Mouse (Mus musculus) stomach, postnatal 0 days (tissue): ENCODE measurements around the gene Trappc6a. TPM values are rescaled to one million over a fixed set of nuclear protein-coding genes. Genes with fewer than 3 reads are reported as not detected.

Experiments
- ATAC-seq: fragments of 200-750 bp; cut with Nextera tagmentation; 2 replicates; pipeline ENCODE4 v1.8.0; 2017; ENCODE audit not compliant: low FRiP score, low TSS enrichment
- DNase-seq: peaks from one replicate; pipeline ENCODE4 v3.0.0-alpha.2; 2016; ENCODE audit warnings: low spot score
- H3K27ac ChIP-seq: fragments of 300-500 bp; sonication (generic); replicated peaks from 2 replicates; pipeline ENCODE4 v1.5.1; 2014; ENCODE audit warnings: mild to moderate bottlenecking, control low read depth
- H3K27me3 ChIP-seq: fragments of 300-500 bp; sonication (generic); 2 replicates; pipeline ENCODE4 v1.6.1; 2014; ENCODE audit warnings: low read length; ENCODE audit not compliant: control insufficient read depth, insufficient read depth
- H3K36me3 ChIP-seq: fragments of 300-500 bp; sonication (generic); 2 replicates; pipeline ENCODE4 v1.6.1; 2014; ENCODE audit warnings: low read length, mixed read lengths; ENCODE audit not compliant: control insufficient read depth, insufficient read depth
- H3K4me1 ChIP-seq: fragments of 300-500 bp; sonication (generic); replicated peaks from 2 replicates; pipeline ENCODE4 v1.6.1; 2014; ENCODE audit warnings: antibody characterized with exemption; ENCODE audit not compliant: control insufficient read depth, insufficient read depth
- H3K4me2 ChIP-seq: fragments of 300-500 bp; sonication (generic); replicated peaks from 2 replicates; pipeline ENCODE4 v1.6.1; 2014; ENCODE audit warnings: low read depth, mild to moderate bottlenecking, control low read depth, moderate library complexity
- H3K4me3 ChIP-seq: fragments of 300-500 bp; sonication (generic); 2 replicates; pipeline ENCODE4 v1.5.1; 2014; ENCODE audit warnings: low read depth, low read length, control low read depth
- H3K9ac ChIP-seq: fragments of 300-500 bp; sonication (generic); 2 replicates; pipeline ENCODE4 v1.6.1; 2014; ENCODE audit warnings: mild to moderate bottlenecking, low read length, control low read depth, mixed read lengths
- H3K9me3 ChIP-seq: fragments of 300-500 bp; sonication (generic); 2 replicates; pipeline ENCODE4 v1.6.1; 2016; ENCODE audit warnings: low read length; ENCODE audit not compliant: control insufficient read depth
- CTCF ChIP-seq: IDR thresholded peaks from 2 replicates; pipeline ENCODE4 v1.5.1; 2016; ENCODE audit warnings: antibody characterized with exemption, low read depth, mild to moderate bottlenecking, moderate library complexity
- EP300 ChIP-seq: optimal IDR thresholded peaks from 2 replicates; pipeline ENCODE3; 2016; ENCODE audit warnings: antibody characterized with exemption
- WGBS: fragments of 180-500 bp; shearing (Covaris S2); extraction: QIAGEN DNeasy Blood & Tissue Kit; methylation state at CpG from one replicate; pipeline ENCODE4 v1.1.7; 2014; 5-methylcytosine and 5-hydroxymethylcytosine counted together
- polyA plus RNA-seq: library from polyadenylated mRNA; unstranded; fragments of >200 nt; fragmentation: Nextera tagmentation; extraction: Ambion mirVana; gene quantifications from 2 replicates; pipeline ENCODE4 v1.2.1, GENCODE M21; 2015

Gene Trappc6a
- polyA plus RNA-seq, 1 experiment from 2014 or later: 113 TPM

- Histone ChIP-seq H3K36me3 (no peaks in the 10 kb centered on the region), H3K27ac (peak overlapping the region; percentile 41; the same call in 1 of the 2 replicates), H3K4me1 (no peaks in the 10 kb centered on the region), H3K27me3 (no peaks in the 10 kb centered on the region), H3K9me3 (no peaks in the 10 kb centered on the region), H3K4me3 (no peak overlapping the region), H3K4me2 (no peak overlapping the region), H3K9ac (no peak overlapping the region)
- no peak for DNase-seq
- TF ChIP-seq EP300 (no peak), CTCF (no peak; the same call in 1 of the 2 replicates)
- 24% methylated on average over 14 of the region's 14 CpGs for WGBS
- no peak; the same call in 1 of the 2 replicates for ATAC-seq
These were observed 30.4 kb upstream of the Trappc6a start for GRCm38 (mm10) chr7:19477624-19478384.

- H3K36me3 ChIP-seq: no peaks in the 10 kb centered on the region
- no peak overlapping the region for H3K9ac ChIP-seq
- H3K9me3 ChIP-seq: no peaks in the 10 kb centered on the region
- WGBS: 78% methylated on average over 8 of the region's 8 CpGs
- H3K27ac ChIP-seq: no peak overlapping the region
- ATAC-seq (no peak), DNase-seq (no peak)
- no peak overlapping the region for H3K4me3 ChIP-seq
- no peak overlapping the region for H3K4me2 ChIP-seq
- H3K27me3 ChIP-seq: no peaks in the 10 kb centered on the region
- H3K4me1 ChIP-seq: no peaks in the 10 kb centered on the region
- no peak for TF ChIP-seq CTCF
- no peak for TF ChIP-seq EP300
These were observed 24.9 kb upstream of the Trappc6a start for GRCm38 (mm10) chr7:19483281-19483680.

GRCm38 (mm10) chr7:19485488-19485887 is 22.7 kb upstream of the Trappc6a start:
- H3K9ac ChIP-seq: no peak overlapping the region
- WGBS: 91% methylated on average over 1 of the region's 1 CpGs
- ATAC-seq (no peak), DNase-seq (no peak)
- TF ChIP-seq EP300: no peak
- no peak for TF ChIP-seq CTCF
- no peaks in the 10 kb centered on the region for H3K36me3 ChIP-seq
- H3K4me3 ChIP-seq: no peak overlapping the region
- no peaks in the 10 kb centered on the region for H3K4me1 ChIP-seq
- no peak overlapping the region for H3K27ac ChIP-seq
- H3K27me3 ChIP-seq: no peaks in the 10 kb centered on the region; the same call in 1 of the 2 replicates
- H3K9me3 ChIP-seq: no peaks in the 10 kb centered on the region
- H3K4me2 ChIP-seq: no peak overlapping the region

GRCm38 (mm10) chr7:19486549-19486948 is 21.6 kb upstream of the Trappc6a start:
- DNase-seq (no peak), ATAC-seq (no peak)
- TF ChIP-seq CTCF (no peak), EP300 (no peak)
- Histone ChIP-seq H3K4me1 (no peaks in the 10 kb centered on the region), H3K27me3 (peaks cover 7% of the 10 kb centered on the region; the same call in 1 of the 2 replicates), H3K36me3 (no peaks in the 10 kb centered on the region), H3K4me3 (no peak overlapping the region), H3K9ac (no peak overlapping the region), H3K4me2 (no peak overlapping the region), H3K27ac (no peak overlapping the region), H3K9me3 (no peaks in the 10 kb centered on the region)
- WGBS: 83% methylated on average over 7 of the region's 7 CpGs

GRCm38 (mm10) chr7:19489525-19489924 is 18.7 kb upstream of the Trappc6a start:
- no peaks in the 10 kb centered on the region for H3K9me3 ChIP-seq
- 0 out of 2 replicates have a peak overlapping the region, but pooled peaks have one; percentile 2 for H3K4me3 ChIP-seq
- H3K4me2 ChIP-seq: no peak overlapping the region; the same call in 1 of the 2 replicates
- H3K27me3 ChIP-seq: peaks cover 8% of the 10 kb centered on the region; the same call in 1 of the 2 replicates
- no peaks in the 10 kb centered on the region for H3K36me3 ChIP-seq
- TF ChIP-seq CTCF (no peak), EP300 (no peak)
- H3K9ac ChIP-seq: no peak overlapping the region
- WGBS: 16% methylated on average over 31 of the region's 31 CpGs
- peak; percentile 19; the same call in 1 of the 2 replicates for ATAC-seq
- DNase-seq: no peak
- no peak overlapping the region for H3K27ac ChIP-seq
- H3K4me1 ChIP-seq: no peaks in the 10 kb centered on the region

- Histone ChIP-seq H3K4me2 (peak overlapping the region; percentile 23; the same call in 1 of the 2 replicates), H3K4me1 (no peaks in the 10 kb centered on the region), H3K27me3 (peaks cover 8% of the 10 kb centered on the region; the same call in 1 of the 2 replicates), H3K9ac (no peak overlapping the region), H3K4me3 (0 out of 2 replicates have a peak overlapping the region, but pooled peaks have one; percentile 17), H3K36me3 (no peaks in the 10 kb centered on the region), H3K27ac (no peak overlapping the region), H3K9me3 (no peaks in the 10 kb centered on the region)
- peak; percentile 41; the same call in 1 of the 2 replicates for ATAC-seq
- DNase-seq: no peak
- WGBS: 4% methylated on average over 24 of the region's 26 CpGs
- TF ChIP-seq EP300: no peak
- peak; percentile 50 for TF ChIP-seq CTCF
These were observed 16.5 kb upstream of the Trappc6a start for GRCm38 (mm10) chr7:19491731-19492130.
